Mouse (Mus musculus) layer of hippocampus, postnatal 14 days (tissue): ENCODE measurements around the gene Dnah11. TPM values are rescaled to one million over a fixed set of nuclear protein-coding genes. Genes with fewer than 3 reads are reported as not detected.

Source experiments
- DNase-seq, 2 experiments: peaks; one replicate each; pipeline ENCODE4 v3.0.0; 2021 to 2022; ENCODE audit warnings: low spot score in 2 of 2, mixed read lengths in 1 of 2
- long read RNA-seq, 2 experiments: library from polyadenylated mRNA; stranded (forward); transcript quantifications; one replicate each; pipeline ENCODE4 v2.0.0; 2021
- total RNA-seq, 2 experiments: library from RNA; stranded (reverse); gene quantifications; 2 replicates each; pipeline ENCODE4 v1.2.3; 2021

The Dnah11 gene
- total RNA-seq = 1 to 10 TPM; 2.2 to 2.8 TPM
- long read RNA-seq, experiment 1 = 0 reads
- long read RNA-seq, experiment 2, partial matches to known transcripts = 0 of 1 reads
- long read RNA-seq, experiment 2, other reads (novel, unspliced or antisense) = 1 of 1 reads

- peak; percentile 12 to 21 for DNase-seq
Observed at GRCm38 (mm10) chr12:118198386-118199093, at the start of gene Dnah11. TSS of gene Dnah11 (minus strand) at chr12:118199043.

GRCm38 (mm10) chr12:118221182-118221581 is 22.3 kb upstream of the Dnah11 start:
- DNase-seq = no peak

GRCm38 (mm10) chr12:118220062-118220461 is 21.2 kb upstream of the Dnah11 start:
- no peak for DNase-seq

GRCm38 (mm10) chr12:118212163-118212562 is 13.3 kb upstream of the Dnah11 start:
- no peak for DNase-seq

GRCm38 (mm10) chr12:118196583-118196982 is 2.3 kb downstream of the Dnah11 start:
- no peak for DNase-seq

GRCm38 (mm10) chr12:118189535-118189934 is 9.3 kb downstream of the Dnah11 start:
- no peak for DNase-seq

GRCm38 (mm10) chr12:118187663-118188062 is 11.2 kb downstream of the Dnah11 start:
- no peak for DNase-seq

GRCm38 (mm10) chr12:118186881-118187489 is 11.9 kb downstream of the Dnah11 start:
- no peak for DNase-seq

GRCm38 (mm10) chr12:118186120-118186880 is 12.5 kb downstream of the Dnah11 start:
- DNase-seq = no peak

GRCm38 (mm10) chr12:118184731-118185130 is 14.1 kb downstream of the Dnah11 start:
- no peak for DNase-seq

GRCm38 (mm10) chr12:118177756-118178155 is 21.1 kb downstream of the Dnah11 start:
- DNase-seq = no peak

GRCm38 (mm10) chr12:118164785-118165184 is 34.1 kb downstream of the Dnah11 start:
- DNase-seq = no peak

- no peak for DNase-seq
Observed at GRCm38 (mm10) chr12:118156986-118157385, 41.9 kb downstream of the Dnah11 start.

- DNase-seq = no peak
Observed at GRCm38 (mm10) chr12:118147521-118148033, 51.3 kb downstream of the Dnah11 start.

GRCm38 (mm10) chr12:118128116-118128515 is 70.7 kb downstream of the Dnah11 start:
- DNase-seq = no peak

- DNase-seq = no peak
Observed at GRCm38 (mm10) chr12:118119668-118120067, 79.2 kb downstream of the Dnah11 start.

GRCm38 (mm10) chr12:118112599-118112998 is 86.2 kb downstream of the Dnah11 start:
- DNase-seq = peak in 1 of 2 experiments; percentile 39

GRCm38 (mm10) chr12:118111896-118112295 is 86.9 kb downstream of the Dnah11 start:
- no peak for DNase-seq

GRCm38 (mm10) chr12:118107719-118108118 is 91.1 kb downstream of the Dnah11 start:
- no peak for DNase-seq

- peak in 1 of 2 experiments; percentile 22 for DNase-seq
Observed at GRCm38 (mm10) chr12:118104520-118104919, 94.3 kb downstream of the Dnah11 start.

- no peak for DNase-seq
Observed at GRCm38 (mm10) chr12:118099694-118100093, 99.1 kb downstream of the Dnah11 start.
